Mouse (Mus musculus): Measurements from ENCODE around the gene Prcp.

Gene Prcp

DNA sequence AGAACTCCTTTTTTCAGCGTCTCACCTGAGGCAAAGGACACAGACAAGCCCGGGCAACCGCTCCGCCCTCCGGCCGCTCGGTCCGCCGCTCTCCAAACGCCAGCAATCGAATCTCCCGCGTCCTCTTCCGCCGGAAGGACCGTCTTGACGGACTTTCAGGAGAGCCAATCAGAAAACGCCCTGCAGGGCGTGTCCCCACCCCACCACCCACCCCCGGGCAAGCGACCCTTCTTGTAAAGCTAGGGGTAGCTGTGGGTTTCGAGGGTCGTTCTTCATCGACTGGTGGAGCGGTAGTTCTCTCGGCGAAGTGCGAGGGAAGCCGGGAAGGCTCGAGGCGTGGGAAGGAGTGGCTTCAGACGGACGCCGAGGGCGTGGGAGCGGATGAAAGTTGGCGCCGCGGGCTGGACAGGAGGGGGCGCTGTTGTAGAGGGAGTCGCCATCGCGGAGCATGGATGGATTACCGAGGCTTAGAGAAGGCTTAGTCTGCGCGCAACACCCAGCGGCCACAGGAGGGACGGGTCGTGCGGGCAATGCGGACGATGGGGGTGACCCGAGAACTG lies at the start of gene Prcp, which contains the start of gene Ddias:
Prcp (plus strand) TSS at position 355 of the 560 bp plus-strand sequence.
Ddias (minus strand) TSS at position 132 of the 560 bp plus-strand sequence.
- DNase-seq: peak; percentile 94

DNA sequence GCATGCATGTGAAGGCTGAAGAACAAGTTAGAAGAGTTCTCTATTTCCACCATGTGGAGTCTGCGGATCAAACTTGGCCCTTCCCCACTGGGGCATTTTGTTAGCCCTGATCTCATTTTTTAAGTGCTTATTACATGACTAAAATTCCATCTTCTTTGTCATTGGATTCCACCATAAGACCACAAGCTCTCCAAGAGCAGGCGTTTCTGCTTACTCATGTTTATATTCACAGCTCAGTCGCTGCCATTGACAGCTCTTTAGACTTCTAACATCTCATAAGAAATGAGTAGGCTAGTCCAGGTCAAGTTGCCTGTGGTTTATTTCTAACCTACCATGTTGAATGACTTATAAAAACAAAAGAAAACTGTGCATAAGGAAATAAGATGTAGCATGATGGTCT lies 48.0 kb upstream of the Prcp start:
- DNase-seq: no peak

DNA sequence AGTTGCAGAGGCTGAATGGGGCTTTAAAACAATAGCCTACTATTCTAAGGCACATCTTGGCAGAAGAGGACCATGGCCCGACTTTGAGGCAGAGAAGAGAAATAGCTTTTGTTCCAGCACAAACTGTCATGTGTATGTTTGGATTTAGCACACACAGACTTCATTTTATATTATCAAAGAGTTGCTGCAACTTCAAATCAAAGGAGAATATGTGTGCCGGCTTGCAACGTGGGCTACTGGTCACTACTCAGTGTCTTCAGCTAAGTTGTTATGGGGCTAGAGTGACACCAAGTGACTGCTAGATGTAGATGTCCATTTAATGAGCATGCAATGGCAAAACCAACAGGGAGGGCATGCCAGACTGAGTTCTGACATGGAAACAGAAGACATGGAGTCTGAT lies 46.3 kb upstream of the Prcp start:
- DNase-seq: peak in 1 of 2 experiments; percentile 42

DNA sequence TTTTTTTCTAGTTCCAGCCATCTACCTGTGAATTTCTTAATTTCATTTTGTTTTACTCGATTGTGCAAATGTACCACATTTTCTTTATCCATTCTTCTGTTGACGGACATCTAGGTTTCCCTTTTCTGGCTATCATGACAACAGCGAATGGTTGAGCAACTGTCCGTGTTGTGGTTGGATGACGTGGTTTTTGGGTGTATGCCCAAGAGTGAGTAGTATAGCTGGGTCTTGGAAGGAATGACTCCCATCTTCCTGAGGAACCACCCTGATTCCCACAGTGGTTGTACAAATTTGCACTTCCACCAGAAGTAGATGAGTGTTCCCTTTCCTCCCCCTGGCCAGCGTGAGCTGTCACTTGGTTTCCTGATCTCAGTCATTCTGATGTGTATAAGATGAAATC lies 41.9 kb upstream of the Prcp start:
- DNase-seq: no peak

DNA sequence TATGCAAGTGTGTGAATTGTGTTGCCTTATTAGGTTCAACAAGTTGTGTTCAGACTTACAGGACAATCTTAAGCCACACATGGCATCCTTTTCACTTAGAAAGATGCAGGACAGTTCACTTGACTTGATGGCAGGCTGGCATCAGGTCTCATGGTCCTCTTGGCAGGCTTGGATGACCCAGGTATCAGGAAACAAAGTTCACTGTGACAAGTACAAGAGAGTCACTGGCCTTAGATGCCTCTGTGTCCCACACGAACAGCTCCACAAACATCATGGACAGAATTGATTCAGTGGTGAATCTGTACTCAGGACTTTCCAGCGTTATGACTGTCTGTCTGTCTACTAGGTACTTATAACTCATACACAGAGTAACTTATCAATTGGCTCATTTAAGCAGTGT lies 39.9 kb upstream of the Prcp start:
- DNase-seq: no peak

DNA sequence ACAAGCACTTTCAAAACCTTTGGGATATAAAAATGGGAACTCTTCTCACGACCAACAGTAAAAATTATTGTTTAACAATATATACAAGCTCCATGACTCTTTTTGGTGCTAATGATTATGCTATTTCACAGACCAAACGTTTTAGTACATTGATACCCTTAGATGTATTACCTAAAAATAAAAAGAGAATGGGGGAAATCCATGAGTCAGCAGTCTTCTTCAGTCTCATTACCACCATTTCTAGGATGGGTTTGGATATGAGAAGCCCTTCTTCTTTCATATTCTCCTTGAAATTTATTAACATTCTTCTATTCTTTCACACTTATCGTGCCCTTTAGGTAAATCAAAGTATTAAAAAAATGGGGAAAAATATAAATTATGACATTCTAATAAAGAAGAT lies 37.8 kb upstream of the Prcp start:
- DNase-seq: no peak

DNA sequence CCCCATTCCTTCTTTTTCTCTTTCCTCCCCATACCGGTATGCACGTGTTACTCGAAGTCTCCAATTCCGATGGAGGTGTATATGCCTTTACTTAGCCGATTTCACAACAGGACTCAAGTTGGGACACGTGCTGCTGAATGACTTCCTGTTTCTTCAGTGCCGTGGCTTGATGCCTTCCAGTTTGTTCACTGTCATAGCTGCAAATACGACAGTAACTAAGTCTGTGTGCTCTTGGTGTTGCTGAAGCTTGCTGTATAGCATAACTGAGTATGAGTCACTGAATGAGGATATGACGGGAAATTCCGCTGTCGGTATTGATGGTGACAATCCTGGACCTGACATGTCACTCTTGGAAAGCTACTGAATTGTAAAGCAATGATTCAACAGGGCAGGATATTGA lies 37.0 kb upstream of the Prcp start:
- no peak for DNase-seq

DNA sequence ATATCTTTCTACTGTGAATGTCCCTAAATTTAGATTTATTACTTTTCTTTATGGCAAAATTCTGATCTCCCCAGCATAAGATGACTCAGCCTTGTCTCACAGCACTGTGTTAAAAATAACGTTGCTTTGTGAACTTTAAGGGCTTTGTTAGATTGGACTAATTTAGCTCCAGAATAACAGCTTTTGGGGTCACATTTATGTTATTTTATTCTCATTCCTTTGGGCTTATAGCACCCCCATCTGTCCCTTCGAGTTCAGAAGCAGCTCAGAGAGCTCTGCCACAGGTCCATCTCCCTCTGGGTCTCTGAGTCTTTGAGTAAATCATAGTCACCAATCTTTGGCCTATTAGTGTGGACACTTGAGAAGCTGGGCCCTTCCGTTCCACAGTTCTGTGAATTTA lies 36.4 kb upstream of the Prcp start:
- no peak for DNase-seq

DNA sequence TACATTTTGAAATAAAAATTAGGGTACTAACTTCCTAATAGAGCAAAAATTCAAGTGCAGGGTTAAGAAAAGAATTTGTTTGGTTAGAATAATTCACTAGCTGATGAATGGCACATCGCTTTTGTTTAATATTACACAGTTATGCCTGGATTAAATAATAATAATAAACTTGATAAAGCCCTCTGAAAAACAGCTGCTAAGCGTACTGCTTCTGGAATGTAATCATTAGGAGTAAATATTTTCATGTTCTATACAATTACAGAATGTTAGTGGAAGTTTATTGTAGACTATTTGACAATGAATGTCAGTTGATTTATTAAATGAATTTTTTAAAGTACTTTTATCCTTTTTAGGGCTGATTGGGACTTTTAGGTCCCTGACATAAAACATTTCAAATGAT lies 32.0 kb upstream of the Prcp start:
- DNase-seq: no peak

DNA sequence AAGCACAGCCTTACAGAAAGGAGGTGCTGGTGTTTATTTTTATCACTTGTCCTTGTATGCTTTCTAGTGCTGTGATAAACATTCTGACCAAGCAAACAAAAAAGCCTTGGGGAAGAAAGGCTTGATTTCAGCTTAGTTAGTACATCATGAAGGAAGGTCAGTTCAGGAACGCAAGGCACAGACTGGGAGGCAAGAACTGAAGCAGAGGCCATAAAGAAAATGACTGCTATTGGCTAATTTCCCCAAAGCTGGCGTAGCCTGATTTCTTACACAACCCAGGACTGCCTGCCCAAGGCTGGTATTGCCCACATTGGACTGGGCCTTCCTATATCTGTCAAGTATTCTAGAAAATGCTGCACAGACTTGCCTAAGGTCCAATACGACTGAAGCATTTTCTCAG lies 26.0 kb upstream of the Prcp start:
- DNase-seq: no peak

DNA sequence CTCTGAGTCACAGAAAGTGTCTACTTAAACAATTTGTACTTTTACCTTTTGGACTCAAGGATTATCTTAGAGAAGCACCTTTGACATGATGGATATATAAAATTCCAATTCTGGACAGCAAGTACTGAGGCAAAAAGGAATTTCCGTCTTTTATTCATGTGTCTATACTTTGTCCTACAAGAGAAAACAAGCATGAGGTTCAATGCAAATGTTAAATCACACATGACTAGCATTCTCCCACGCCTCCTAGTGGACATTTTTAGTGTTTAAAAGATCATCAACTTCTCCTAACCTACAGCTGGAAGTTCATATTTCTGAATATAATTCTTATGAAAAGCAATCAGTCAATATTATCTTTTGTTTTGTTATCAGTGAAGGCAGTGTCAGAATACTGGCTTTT lies 7.7 kb upstream of the Prcp start:
- DNase-seq: no peak

DNA sequence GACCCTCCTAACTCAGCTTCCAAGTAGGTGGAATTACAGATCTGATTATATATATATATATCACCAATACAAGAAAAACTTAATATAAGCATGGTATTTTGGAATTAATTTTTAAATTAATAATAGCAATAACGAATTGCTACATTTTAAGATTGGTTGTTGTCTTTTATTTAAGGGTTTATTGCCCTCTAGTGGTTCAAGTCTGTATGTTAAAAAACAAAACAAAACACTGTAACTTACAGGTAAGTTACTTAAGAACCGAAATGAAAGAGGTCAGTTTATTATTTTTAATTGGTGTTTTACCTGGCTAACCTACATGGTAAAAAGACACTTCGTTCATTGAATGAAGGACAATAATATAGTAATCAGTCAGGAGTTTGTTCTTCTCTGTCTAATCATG lies 4.1 kb upstream of the Prcp start:
- no peak for DNase-seq

DNA sequence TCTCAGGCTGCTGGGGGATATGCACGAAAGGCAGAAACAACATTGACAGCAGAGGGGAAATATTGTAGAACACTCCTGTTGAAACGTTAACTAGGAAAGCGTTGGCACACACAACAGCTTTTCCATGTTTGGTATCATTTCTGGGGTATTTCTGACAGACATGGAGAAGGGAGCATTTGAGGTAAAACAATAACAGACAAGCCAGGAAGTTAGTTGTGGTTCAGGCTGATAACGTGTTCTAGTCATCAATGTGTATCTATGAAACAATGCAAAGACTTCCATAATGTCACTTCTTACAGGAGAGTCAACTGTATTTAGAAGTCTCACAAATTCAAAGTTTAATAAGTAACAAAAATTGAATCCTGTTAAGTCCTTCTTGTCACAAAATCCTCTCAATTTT lies 2.7 kb upstream of the Prcp start:
- no peak for DNase-seq

DNA sequence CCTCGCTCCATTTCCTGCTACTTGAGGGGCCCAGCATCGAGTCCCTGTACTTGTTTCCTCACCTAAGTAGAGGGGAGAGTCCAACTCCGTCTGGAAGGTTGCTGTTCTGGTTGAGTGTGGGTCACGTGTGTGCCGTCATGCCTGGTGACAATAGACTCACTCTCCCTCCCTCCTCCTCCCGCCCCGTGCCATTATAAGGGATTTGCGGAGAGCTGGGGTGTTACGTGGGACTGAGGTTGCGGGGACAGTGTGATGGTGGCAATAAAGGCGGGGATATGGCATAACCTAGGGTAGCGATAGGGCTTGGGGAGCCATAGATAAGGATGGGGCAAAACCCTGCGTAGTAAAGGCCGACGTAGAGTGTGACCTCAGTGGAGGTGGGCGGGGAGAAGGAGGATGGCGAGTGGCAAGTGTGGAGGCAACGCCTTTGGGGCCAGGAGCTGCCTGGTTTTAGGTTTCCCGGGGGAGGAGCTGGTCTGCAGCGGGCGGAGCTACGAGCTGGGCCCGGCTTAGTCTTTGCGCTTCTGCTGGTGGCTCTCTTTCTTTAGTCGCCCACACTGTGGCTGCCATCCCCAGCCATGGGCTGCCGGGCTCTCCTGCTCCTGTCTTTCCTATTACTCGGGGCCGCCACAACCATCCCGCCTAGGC lies 615 bp downstream of the Prcp start:
- peak; percentile 87 to 88 for DNase-seq

DNA sequence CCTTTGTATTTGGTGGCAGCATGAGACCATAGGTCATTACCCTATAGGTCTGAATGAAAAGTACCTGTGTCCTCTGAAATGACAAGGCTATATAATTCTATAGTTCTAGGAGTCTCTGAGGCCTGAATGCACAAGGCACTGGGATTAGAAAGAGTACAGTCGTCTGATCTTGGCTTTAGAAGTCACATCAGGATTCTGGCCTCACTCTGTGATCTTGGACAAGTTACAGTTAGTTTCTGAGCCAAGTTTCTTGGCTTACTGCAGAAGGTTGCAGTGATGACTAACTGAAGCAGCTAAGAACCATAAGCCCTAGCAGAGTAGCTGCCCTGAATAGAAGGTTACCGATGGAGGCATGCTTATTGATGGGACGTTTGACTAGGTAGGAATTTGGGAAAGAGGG lies 1.8 kb downstream of the Prcp start:
- peak in 1 of 2 experiments; percentile 7 for DNase-seq

DNA sequence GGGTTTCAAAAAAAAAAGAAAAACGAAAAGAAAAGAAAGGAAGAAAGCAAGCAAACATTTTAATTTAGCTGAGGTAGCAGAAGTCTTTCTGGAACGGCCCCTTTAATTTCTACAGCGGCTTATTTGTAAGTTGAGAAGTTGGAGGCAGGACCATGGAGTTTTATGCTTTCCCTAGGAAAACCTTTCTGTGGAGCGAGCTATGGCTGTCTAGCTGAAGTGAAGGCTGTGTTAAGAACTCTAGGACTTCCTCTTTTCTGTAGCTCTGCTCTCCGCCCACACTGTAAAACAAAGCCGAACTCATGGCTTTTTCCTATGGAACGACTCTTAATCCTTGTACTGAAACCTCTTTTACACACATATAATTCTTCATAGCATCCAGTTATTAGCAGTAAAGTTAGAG lies 2.3 kb downstream of the Prcp start:
- DNase-seq: no peak

DNA sequence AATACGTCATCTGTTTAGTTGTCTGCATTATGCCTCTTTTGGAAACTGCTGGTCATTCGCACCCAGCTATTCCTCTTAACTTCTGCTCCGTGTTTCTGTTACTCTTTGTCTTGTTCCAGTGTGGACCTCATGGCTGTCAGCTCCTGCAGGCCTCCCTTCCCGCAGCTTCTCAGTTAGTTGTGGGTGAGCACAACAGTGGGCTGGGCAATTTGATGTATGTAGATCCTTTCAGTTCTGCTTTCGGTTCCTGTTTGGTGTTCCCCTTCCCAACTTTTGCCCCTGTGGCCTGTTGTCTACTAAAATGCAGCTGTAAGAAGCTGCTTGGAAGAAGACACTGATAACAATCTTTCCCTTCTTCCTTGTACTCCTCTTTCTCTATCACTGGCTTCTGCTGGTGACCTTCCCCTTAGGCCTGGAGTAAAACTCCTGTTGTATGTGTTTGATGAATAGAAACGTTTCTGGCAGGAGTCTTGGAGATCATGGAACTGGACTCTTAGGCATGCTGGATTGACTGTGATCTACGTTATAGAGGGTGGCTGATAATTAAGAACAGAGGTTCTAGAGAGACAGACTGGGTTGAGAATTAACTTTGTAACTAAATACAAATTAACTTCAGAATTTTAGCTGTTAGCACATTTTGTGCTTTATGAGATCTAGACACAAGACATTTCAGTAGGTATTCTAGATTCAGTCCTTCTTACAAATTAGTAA lies 4.5 kb downstream of the Prcp start:
- DNase-seq: no peak

DNA sequence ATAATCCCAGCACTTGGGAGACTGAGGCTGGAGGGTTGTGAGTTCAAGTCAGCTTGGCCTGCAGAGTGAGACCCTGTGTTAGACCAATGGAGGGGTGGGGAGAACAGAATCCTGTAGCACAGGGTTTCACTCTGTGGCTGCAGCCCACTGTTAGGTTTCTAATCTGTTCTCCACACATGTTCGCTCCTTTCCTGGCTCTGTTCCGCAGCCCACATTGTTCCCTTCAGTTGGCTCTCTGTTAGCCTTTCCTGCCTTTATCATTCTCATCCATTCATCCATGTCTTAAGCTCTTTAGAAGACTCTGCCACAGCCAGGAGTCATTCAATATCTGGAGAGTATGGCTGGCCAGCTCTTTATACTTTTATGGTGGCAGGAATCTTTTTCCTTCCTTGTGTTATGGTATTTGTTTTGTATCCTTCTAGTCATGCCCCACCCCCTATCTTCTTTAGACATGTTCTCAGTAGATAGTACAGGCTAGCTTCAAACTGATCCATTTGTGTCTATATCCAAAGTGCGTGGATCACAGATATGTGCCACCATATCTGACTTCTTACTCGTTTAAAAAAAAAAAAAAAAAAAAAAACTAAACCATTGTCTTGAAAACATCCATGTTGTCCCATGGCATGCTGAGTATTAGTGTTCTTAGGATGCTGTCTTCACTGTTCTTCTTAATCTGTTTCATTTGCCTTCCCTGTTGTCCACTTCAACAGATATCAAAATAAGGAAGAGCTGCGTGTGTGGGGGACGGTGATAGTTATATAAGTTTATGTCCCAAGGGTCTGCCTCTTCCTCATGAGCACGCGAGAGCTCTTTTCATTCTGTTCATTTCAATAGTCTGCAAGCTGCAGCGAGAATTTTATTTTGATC lies 9.8 kb downstream of the Prcp start:
- no peak for DNase-seq

DNA sequence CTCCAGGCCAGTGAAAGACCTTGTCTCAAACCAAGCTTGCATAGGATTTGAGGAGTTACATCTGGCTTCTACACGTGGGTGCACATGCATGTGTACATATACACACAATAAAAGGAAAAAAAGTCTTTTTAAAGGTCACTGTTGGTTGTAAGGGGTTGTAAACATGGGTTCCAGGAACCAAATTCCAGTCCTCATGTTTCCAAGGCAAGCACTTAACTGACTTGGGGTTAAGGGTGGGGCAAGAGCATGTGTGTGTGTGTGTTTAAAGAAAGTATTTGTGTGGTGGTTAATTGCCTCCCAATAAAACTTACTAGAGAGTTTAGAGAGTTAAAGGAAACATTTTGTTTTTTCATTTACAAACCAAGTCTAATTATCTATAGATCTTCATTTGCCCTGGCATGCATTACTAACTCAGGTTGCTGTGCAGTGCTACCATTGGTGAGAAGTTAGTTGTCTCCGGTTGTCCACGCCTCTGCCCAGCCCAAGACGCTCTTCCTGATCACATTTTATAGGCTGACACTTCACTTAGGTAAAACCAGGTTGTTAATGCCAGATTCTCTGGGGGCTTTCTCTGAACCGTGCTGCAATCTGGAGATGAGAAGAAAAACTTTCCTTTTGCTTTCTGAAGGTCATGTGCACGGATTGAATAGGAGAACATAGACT lies 10.9 kb downstream of the Prcp start:
- DNase-seq: no peak

DNA sequence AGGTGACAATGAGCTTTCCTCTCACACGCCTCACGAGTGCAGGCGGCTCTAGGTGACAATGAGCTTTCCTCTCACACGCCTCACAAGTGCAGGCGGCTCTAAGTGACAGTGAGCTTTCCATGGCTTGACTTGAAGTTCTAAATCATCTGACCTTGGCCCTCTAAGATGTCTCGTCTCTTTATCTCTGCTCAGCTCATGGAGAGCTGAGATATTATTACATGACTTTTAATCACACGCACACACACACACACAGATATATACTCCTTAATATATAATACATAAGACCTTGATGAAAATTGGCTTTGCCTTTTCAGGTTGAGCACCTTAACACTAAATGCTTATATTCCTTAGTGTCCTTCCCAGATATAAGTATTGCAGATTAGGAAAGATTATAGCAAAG lies 12.5 kb downstream of the Prcp start:
- no peak for DNase-seq

DNA sequence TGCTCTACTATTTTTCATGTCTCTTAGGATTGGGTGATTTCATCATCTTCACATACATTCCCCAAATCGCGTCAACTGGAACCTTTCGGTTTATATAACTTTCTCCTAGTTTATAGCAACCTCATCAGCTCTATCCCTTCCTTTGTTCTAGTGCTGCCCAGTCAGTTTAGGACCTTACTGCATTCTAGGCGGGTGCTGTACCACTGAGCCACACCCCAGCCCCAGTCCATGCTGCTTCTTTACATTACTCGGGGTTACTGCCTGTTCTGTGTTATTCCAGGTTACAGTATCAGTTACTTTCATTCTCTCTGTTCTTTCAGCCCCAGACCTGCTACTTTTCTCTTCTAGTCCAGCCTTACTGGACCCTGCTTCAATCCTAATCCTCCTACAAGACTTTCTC lies 13.0 kb downstream of the Prcp start:
- DNase-seq: no peak

DNA sequence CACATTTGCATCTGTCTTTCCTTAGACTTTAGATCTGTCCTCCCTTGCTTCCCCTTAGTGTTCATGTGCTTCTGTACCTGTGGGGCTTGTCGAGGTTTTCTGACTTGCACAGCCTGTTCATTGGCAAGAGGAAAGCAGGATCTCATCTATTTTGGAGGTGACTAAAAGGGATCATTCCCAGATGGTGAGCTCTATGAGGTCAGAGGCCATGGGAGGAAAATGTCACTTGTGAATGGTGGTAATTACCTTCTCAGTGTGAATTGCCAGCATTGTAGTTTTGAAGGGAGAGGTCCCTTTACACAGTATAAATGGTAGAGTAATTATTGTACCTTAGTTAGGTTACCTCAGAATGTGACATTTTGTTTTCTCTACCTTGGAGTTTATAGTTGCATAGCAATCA lies 15.9 kb downstream of the Prcp start:
- DNase-seq: no peak

Data from cerebellum, postnatal 36 days (tissue).